Mouse (Mus musculus) heart, embryonic 15.5 days (tissue): ENCODE measurements around the gene Cmtm6. TPM values are rescaled to one million over a fixed set of nuclear protein-coding genes. Genes with fewer than 3 reads are reported as not detected.

ENCODE experiments used
- ATAC-seq: fragments of 200-750 bp; cut with Nextera tagmentation; replicated peaks from 2 replicates; pipeline ENCODE4 v1.8.0; 2017; ENCODE audit warnings: low read depth, moderate TSS enrichment; ENCODE audit not compliant: insufficient number of reproducible peaks, insufficient read depth, low FRiP score
- H3K27ac ChIP-seq: fragments of 300-500 bp; sonication (generic); 2 replicates; pipeline ENCODE4 v1.5.1; 2015; ENCODE audit warnings: mild to moderate bottlenecking, inconsistent platforms
- H3K27me3 ChIP-seq: fragments of 300-500 bp; sonication (generic); 2 replicates; pipeline ENCODE4 v1.6.1; 2015; ENCODE audit warnings: inconsistent platforms
- H3K36me3 ChIP-seq: fragments of 300-500 bp; sonication (generic); 2 replicates; pipeline ENCODE4 v1.6.1; 2015; ENCODE audit warnings: mild to moderate bottlenecking, inconsistent platforms
- H3K4me1 ChIP-seq: fragments of 300-500 bp; sonication (generic); replicated peaks from 2 replicates; pipeline ENCODE4 v1.6.1; 2015; ENCODE audit warnings: inconsistent platforms
- H3K4me2 ChIP-seq: fragments of 300-500 bp; sonication (generic); 2 replicates; pipeline ENCODE4 v1.6.1; 2015; ENCODE audit warnings: inconsistent platforms, mild to moderate bottlenecking, moderate library complexity
- H3K4me3 ChIP-seq: fragments of 300-500 bp; sonication (generic); 2 replicates; pipeline ENCODE4 v1.5.1; 2015; ENCODE audit warnings: mild to moderate bottlenecking, inconsistent platforms
- H3K9ac ChIP-seq: fragments of 300-500 bp; sonication (generic); 2 replicates; pipeline ENCODE4 v1.6.1; 2015; ENCODE audit warnings: mild to moderate bottlenecking, inconsistent platforms
- H3K9me3 ChIP-seq: fragments of 300-500 bp; sonication (generic); replicated peaks from 2 replicates; pipeline ENCODE4 v1.6.1; 2016; ENCODE audit warnings: inconsistent platforms
- WGBS: fragments of 180-500 bp; shearing (Covaris S2); methylation state at CpG from one replicate; pipeline ENCODE4 v1.1.7; 2015; ENCODE audit warnings: mixed read lengths; 5-methylcytosine and 5-hydroxymethylcytosine counted together
- polyA plus RNA-seq: library from polyadenylated mRNA; unstranded; fragments of >200 nt; fragmentation: Nextera tagmentation; extraction: Ambion mirVana; gene quantifications from 2 replicates; pipeline ENCODE4 v1.2.1, GENCODE M21; 2015

The Cmtm6 gene
- polyA plus RNA-seq, 1 experiment from 2014 or later: 39.3 TPM

DNA sequence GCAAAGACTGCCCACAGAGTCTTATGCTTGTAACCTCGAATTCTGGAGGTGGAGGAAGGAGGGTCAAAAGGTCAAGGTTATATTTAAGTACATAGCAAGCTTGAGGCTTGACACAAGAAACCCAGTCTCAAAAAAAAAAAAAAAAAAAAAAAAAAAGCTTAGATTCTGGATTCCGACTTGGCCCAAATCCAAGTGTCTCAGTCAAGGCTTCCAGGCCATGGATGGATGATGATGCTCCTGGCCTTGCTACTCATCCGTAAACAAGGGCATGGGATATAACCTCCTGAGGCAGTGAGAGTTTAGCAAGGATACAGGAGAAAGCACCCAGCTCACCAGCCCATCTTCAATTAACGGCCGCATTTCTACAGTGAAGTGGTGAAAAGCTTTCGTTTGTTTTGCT, 43.7 kb downstream of the Cmtm6 start:
- no peak overlapping the region for H3K9ac ChIP-seq

DNA sequence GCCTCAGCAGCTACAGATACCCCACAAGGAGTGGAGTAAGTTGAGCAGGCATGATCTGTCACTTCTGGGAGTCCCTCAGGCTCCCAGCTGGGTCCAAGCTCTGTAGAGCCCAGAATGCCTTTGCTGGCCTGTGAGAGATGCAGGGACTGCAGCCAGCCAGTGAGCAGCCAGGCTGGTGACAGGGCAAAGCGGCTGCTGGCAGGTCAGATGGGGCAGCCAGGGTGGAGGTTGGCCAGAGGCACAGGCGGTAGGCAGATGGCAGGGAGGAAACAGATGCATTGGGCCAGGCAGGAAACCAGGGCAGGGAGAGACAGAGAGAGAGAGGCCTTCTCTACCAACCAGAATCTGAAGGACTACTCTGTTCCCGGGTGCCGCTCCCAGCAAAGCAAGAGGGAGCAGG, 44.4 kb downstream of the Cmtm6 start:
- Histone ChIP-seq H3K4me2 (no peak overlapping the region), H3K36me3 (0 out of 2 replicates have a peak, but pooled peaks cover 7% of the 10 kb centered on the region), H3K9me3 (no peaks in the 10 kb centered on the region), H3K27me3 (no peaks in the 10 kb centered on the region), H3K27ac (peak overlapping the region; percentile 26; the same call in 1 of the 2 replicates), H3K4me1 (peaks cover 25% of the 10 kb centered on the region), H3K9ac (0 out of 2 replicates have a peak overlapping the region, but pooled peaks have one; percentile 16), H3K4me3 (no peak overlapping the region)
- 0 out of 2 replicates have a peak, but pooled peaks have one; percentile 28 for ATAC-seq
- 44% methylated on average over 4 of the region's 4 CpGs for WGBS

More for the DNA sequence above, 43.7 kb downstream of the Cmtm6 start:
- H3K4me1 ChIP-seq: peaks cover 19% of the 10 kb centered on the region
- no peaks in the 10 kb centered on the region for H3K9me3 ChIP-seq
- no peak overlapping the region for H3K4me3 ChIP-seq
- H3K4me2 ChIP-seq: no peak overlapping the region
- no peaks in the 10 kb centered on the region for H3K27me3 ChIP-seq
- 65% methylated on average over 6 of the region's 6 CpGs for whole genome bisulfite sequencing
- 0 out of 2 replicates have a peak, but pooled peaks cover 7% of the 10 kb centered on the region for H3K36me3 ChIP-seq
- no peak for ATAC-seq
- H3K27ac ChIP-seq: peak overlapping the region; percentile 26; the same call in 1 of the 2 replicates

DNA sequence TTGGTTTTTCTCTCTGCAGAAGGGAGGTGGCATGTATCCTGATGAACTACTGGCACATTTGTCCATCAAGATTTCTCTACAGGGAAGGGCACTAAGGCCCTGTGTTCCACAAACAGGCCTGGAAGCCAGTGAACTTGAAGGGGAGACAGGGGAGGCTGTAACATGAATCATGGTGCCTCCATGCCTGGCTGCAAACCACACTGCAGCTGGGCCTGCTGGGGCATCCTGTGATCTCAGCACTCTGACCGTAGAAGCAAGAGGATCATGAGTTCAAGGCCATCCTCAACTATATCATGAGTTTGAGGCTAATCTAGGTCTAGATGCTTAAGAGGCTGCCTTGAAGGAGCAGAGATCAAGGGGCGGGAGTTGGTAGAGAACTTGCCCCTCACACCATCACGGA, 45.4 kb downstream of the Cmtm6 start:
- no peak for ATAC-seq
- H3K4me1 ChIP-seq: peaks cover 27% of the 10 kb centered on the region
- H3K9ac ChIP-seq: no peak overlapping the region
- H3K27me3 ChIP-seq: no peaks in the 10 kb centered on the region
- H3K9me3 ChIP-seq: no peaks in the 10 kb centered on the region
- H3K4me2 ChIP-seq: no peak overlapping the region
- H3K36me3 ChIP-seq: 0 out of 2 replicates have a peak, but pooled peaks cover 7% of the 10 kb centered on the region
- WGBS: 87% methylated on average over 3 of the region's 3 CpGs
- no peak overlapping the region for H3K4me3 ChIP-seq
- H3K27ac ChIP-seq: no peak overlapping the region; the same call in 1 of the 2 replicates

DNA sequence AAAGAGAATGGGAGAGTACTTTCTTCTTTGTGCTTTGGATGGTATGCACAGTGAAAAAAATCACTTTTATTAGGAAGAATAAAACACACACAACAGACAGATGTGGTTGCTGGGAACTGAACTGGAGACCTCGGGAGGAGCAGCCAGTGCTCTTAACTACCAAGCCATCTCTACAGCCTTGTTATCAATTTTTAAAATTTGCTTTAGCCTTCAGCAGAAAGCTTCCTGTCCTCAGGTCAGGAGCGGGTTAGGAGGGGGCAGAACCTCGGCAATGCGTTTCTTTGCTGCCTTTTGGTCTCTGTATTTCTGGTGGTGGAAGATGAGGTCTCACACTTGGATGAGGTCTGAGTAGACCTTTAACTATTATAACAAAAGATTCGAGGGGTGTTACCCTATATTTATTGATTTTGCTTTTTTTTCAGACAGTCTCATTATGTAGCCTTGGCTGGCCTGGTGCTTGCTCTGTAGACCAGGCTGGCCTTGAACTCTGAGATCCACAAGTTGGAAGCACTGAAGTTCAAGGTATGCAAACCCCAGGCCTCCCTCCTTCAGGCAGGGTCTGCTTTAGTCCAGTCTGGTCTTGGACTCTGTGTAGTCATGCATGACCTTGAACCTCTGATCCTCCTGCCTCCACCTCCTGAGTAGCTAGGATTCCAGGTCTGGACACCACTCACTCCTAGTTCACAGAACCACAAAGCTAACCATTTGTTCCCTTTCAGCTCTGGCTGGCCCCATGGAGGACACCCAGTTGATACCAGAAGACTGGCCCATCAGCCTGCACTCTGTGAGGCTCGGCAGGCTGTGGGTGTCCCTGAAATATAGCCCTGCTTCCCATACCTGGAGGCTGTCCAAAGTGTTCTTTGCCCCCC, 46.5 kb downstream of the Cmtm6 start:
- peaks cover 27% of the 10 kb centered on the region for H3K4me1 ChIP-seq
- no peak overlapping the region for H3K27ac ChIP-seq
- 68% methylated on average over 6 of the region's 6 CpGs for WGBS
- H3K27me3 ChIP-seq: no peaks in the 10 kb centered on the region
- ATAC-seq: no peak
- H3K9me3 ChIP-seq: no peaks in the 10 kb centered on the region
- H3K4me2 ChIP-seq: no peak overlapping the region; the same call in 1 of the 2 replicates
- H3K36me3 ChIP-seq: 0 out of 2 replicates have a peak, but pooled peaks cover 3% of the 10 kb centered on the region
- no peak overlapping the region for H3K4me3 ChIP-seq
- no peak overlapping the region for H3K9ac ChIP-seq

DNA sequence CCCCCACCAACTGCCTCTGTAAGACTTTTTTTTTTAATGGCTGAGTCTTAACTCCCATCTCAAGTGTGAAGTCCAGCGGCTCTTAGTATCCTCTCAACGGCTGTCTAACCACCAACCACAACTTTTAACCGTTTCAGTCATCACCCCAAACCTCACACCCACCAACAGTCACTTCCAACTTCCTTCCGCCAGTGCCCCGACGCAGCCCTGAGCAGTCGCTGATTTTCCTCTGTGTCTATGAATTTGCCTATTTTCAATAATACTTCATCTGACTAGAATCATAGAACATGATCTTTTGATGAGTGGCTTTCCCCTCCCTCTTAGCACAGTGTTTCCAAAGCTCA, 47.1 kb downstream of the Cmtm6 start:
- 64% methylated on average over 7 of the region's 7 CpGs for WGBS
- H3K4me1 ChIP-seq: peaks cover 27% of the 10 kb centered on the region
- ATAC-seq: no peak
- H3K27me3 ChIP-seq: no peaks in the 10 kb centered on the region
- no peaks in the 10 kb centered on the region for H3K36me3 ChIP-seq
- H3K4me2 ChIP-seq: no peak overlapping the region; the same call in 1 of the 2 replicates
- no peak overlapping the region for H3K27ac ChIP-seq
- H3K9me3 ChIP-seq: no peaks in the 10 kb centered on the region
- no peak overlapping the region for H3K4me3 ChIP-seq
- H3K9ac ChIP-seq: no peak overlapping the region

DNA sequence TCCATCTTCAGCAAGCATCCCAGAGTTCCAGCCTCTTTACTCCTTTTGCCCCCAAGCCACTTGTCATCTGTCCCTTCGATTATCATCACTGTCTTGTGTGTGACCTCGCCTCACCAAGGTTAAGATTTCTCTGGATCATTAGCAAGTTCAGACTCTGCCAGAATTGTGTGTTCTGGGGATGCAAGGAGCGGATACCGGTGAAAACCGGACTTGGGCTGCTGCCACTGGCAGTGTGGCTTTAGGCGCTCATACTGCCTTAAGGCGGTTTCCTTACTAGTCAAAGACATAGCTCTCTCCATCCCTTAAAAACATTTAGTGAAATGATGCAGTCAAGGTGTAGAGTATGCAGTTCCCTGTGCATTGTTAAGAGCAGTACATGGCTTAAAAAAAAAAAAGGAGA, 48.0 kb downstream of the Cmtm6 start:
- Histone ChIP-seq H3K4me1 (peaks cover 27% of the 10 kb centered on the region), H3K27ac (no peak overlapping the region), H3K4me3 (no peak overlapping the region), H3K36me3 (no peaks in the 10 kb centered on the region), H3K9me3 (no peaks in the 10 kb centered on the region), H3K4me2 (no peak overlapping the region), H3K27me3 (no peaks in the 10 kb centered on the region), H3K9ac (no peak overlapping the region)
- WGBS: 92% methylated on average over 7 of the region's 7 CpGs
- no peak for ATAC-seq

DNA sequence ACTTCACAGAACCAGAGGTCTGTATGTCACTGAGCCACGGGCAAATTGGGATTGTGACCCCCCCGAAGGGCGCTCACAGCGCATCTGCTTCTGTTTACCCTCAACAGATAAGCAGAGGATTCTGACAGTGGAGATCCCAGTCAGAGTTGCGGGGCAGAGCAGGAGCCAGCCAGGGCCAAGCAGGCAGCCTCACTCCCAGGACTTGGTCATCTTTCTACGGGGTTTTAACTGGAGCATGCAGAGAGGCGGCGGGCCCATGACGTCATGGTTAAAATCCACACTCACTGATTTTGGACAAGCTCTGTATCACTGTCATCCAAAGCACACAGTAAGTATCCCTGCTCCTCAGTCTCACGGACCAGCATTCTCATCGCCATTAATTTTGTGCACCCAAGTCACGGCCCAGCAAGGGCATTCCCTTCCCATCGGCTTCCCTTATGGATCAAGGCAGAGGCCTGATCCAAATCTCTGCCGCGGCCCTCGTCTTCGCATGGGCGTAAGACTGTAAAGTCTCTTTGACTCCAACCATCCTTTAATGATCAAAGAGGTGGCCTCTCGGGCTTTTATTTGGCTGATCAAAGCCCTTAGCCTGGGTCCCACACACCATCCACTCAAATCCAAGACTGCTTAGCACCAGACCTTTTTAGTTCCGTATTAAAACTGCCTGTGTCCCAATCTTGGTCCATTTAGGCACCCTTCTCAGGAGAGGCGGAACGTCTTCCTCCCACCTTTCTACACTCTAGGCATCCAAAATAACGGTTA, 49.2 kb downstream of the Cmtm6 start:
- H3K27ac ChIP-seq: peak overlapping the region; percentile 87
- H3K9ac ChIP-seq: peak overlapping the region; percentile 83
- H3K9me3 ChIP-seq: no peaks in the 10 kb centered on the region
- H3K4me2 ChIP-seq: peak overlapping the region; percentile 91
- ATAC-seq: no peak
- H3K36me3 ChIP-seq: no peaks in the 10 kb centered on the region
- peaks cover 22% of the 10 kb centered on the region for H3K4me1 ChIP-seq
- H3K27me3 ChIP-seq: no peaks in the 10 kb centered on the region
- 18% methylated on average over 23 of the region's 23 CpGs for WGBS
- H3K4me3 ChIP-seq: peak overlapping the region; percentile 69

DNA sequence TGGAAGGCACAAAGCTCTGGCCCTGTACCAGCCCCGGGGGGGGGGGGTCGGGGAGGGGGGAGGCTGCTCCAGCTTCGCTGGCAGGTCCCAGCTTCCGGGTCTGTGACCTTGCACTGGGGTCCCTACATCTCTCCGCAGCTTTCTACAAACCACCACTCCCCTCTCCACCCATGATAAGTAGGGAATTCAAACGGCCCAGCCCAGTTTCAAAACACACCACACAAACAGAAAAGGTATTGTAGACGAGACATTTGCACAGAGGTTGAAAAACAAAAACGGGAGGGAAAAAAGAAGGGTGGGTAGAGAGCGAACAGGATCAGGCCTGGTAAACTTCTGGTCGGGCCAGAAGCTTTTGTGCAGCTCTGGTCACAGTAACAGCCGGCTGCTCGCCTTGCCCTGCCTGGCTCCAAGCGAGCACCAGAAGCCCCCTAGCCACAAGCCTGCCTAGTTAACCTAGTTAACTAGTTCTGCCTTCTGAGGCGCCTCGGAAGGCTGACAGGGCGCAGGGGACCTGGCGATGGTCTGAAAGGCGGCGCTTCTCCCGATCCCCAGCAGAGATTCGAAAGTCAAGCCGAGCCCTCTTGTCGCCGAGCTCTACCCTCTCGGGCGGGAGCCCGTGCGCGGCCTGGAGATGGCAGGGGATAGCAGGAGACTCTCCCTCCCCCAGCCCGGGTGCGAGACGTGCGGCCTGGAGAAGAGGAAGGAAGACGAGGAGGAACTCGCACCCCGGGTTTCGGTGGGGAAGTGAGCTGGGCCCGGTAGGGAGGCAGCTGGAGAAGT, 50.0 kb downstream of the Cmtm6 start:
- H3K27ac ChIP-seq: peak overlapping the region; percentile 87
- H3K4me3 ChIP-seq: peak overlapping the region; percentile 69
- no peaks in the 10 kb centered on the region for H3K36me3 ChIP-seq
- H3K27me3 ChIP-seq: no peaks in the 10 kb centered on the region
- under 1% methylated on average over 34 of the region's 38 CpGs for WGBS
- H3K4me2 ChIP-seq: peak overlapping the region; percentile 91
- no peaks in the 10 kb centered on the region for H3K9me3 ChIP-seq
- H3K4me1 ChIP-seq: peaks cover 24% of the 10 kb centered on the region
- peak; percentile 37 for ATAC-seq
- H3K9ac ChIP-seq: peak overlapping the region; percentile 83

DNA sequence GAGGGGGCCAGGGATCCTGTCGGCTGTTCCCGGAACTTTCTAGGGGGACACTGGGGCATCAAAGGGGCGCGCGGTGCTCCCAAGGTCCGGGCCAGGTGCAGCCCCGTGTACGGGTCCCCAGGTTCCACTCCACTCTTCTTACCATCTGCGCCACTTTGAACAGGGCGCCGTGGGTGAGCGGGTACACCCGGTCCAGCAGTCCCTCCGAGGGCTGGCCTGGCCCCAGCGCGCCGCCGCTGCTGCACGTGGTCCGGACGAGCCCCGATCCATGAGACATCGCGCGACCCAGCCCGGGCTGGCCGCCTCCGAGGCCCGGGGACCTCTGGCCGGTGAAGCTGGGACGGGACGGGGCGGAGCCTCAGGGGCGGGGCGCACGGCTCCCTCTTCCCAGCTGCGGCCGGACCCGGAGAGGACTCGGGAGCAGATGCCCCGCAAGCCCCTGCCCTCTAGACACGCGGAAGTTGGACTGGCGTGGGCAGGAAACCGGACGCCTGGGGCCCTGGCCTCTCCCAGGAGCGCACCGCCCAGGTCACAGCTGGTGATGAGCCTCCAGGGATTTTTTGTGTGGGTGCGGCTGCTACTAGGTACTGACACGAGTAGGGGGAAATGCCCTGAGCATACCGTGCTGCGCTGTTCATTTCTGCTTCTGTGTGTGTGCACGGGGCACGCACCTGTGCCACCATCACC, 50.8 kb downstream of the Cmtm6 start, which contains the start of gene Cmtm7:
Gene Cmtm7 (minus strand): TSS at position 331 of the 687 bp plus-strand sequence.
- no peaks in the 10 kb centered on the region for H3K9me3 ChIP-seq
- no peaks in the 10 kb centered on the region for H3K36me3 ChIP-seq
- H3K27me3 ChIP-seq: no peaks in the 10 kb centered on the region
- WGBS: under 1% methylated on average over 54 of the region's 54 CpGs
- peak; percentile 89 for ATAC-seq
- H3K27ac ChIP-seq: peak within 1 kb of the TSS; percentile 87
- H3K4me2 ChIP-seq: peak within 1 kb of the TSS; percentile 91
- H3K4me3 ChIP-seq: peak within 1 kb of the TSS; percentile 69
- peaks cover 22% of the 10 kb centered on the region for H3K4me1 ChIP-seq
- H3K9ac ChIP-seq: peak within 1 kb of the TSS; percentile 83

DNA sequence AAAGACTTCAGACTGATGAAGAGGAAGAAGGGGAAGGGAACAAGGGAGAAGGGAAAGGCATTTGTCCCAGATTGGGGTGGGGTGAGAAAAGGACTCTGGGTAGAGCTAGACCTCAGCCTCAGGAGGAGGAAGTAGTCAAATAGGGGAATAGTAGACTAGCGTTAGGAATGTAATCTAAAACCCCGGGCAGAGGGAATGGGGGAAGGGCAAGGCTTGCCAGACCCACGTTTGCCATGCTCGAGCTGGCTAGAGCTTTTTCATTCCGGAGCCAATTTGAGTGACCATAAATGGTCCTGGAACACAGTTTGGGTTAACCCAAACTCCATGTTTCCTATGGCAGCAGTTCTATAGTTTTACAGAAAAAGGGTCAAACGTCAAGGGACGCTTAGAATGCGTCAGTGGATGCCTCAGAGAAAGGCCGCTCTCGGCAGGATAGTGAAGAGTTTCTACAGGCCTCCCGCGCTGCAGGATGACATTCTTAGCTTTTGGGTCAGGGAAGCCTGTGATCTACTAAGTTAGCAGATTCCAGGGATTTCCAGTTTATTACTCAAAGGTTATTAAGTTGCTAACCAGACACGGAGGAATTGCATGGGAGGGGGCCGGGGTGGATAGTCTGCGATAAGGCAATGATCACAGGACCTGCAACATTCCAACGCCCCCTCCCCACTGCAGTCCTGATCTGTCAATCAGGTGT, 54.7 kb downstream of the Cmtm6 start:
- no peak for ATAC-seq
- WGBS: 16% methylated on average over 16 of the region's 16 CpGs
- no peaks in the 10 kb centered on the region for H3K36me3 ChIP-seq
- no peaks in the 10 kb centered on the region for H3K27me3 ChIP-seq
- H3K9me3 ChIP-seq: no peaks in the 10 kb centered on the region
- no peak overlapping the region for H3K9ac ChIP-seq
- 0 out of 2 replicates have a peak overlapping the region, but pooled peaks have one; percentile 5 for H3K4me2 ChIP-seq
- no peak overlapping the region for H3K4me3 ChIP-seq
- peaks cover 7% of the 10 kb centered on the region for H3K4me1 ChIP-seq
- no peak overlapping the region for H3K27ac ChIP-seq
